ENCODE assay signal across 9 mouse cellular contexts in the genomic region with DNA sequence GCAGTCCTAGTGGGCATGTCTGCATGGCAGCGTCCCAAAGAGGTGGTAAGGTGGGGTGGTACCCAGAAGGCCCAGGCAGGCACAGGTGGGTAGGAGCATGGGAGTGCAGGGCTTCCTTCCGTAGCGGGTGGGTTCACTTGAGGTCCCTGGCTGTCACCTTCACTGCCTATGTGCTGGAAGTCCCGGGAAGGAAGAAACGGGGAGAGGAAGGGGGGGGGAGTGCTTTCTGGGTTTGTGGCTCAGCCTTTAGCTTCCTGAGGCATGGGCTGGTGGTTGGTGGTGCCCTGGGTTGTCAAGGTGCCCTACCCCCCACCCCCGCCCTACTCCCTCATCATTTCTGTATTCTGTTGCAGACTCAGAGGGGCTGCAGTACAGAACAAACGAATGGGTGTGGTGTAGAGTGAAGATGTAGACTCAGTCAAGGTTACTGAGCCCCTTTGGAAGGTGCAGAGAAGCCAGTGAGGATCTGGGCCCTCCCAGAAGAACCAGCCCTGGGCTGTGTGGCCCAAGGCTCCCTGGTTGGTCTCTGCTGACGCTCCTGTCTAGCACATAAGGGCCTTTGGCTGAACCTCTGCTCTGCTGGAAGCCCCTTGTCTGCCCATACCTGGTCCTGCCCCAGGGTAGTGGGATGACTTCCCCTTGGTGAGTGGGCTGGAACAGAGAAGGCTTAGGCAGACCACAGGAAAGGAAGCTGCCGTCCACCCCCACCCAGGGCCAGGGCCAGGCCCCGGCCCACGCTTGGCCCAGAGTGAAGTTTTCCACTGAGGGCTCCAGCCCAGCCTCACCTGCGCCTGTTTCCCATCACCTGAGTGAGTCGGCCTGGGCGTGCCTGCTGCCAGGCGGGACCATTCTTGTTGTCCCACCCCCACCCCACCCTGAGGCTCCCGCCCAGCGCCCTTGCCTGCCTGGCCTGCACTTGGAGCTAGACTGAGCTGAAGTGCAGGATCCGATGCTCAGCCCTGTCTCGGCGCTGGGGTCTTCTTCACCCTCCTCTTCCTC. TPM values are rescaled to one million over a fixed set of nuclear protein-coding genes. Genes with fewer than 3 reads are reported as not detected.
DNase-seq lines count a peak whose midpoint lies in the region; ATAC-seq and TF ChIP-seq lines count a peak whose summit lies in the region.
"Had no signal": no experiment of that assay in that cellular context is flagged by ENCODE, and none has a peak within 500 bp of the region (broad histone marks: within the 10 kb centered on the region; RNA-seq: fewer than 3 reads in every experiment).

No protein-coding gene starts in this region.

- no peak for TF ChIP-seq CTCF in midbrain, postnatal 0 days (IDR thresholded peaks at IDR 0.05)

- no peak for DNase-seq in kidney, postnatal 14 days
- no peak for DNase-seq in midbrain, postnatal 0 days (ENCODE audit: low spot score)
- no peak for DNase-seq in frontal cortex, postnatal 36 days (ENCODE audit: low spot score in 2 of 2)
- no peak for DNase-seq in right cerebral cortex, postnatal 36 days (ENCODE audit: low spot score in 2 of 2)
- no peak for DNase-seq in layer of hippocampus, adult 9-11 months

- H3K4me3 ChIP-seq in kidney, embryonic 14.5 days (ENCODE audit: low read length) = no peak overlapping the region
- H3K4me3 ChIP-seq in hindbrain, embryonic 15.5 days = no peak overlapping the region
- no peak overlapping the region for H3K4me3 ChIP-seq in midbrain, postnatal 0 days (ENCODE audit: low read depth, low read length)

- peak overlapping the region; percentile 34; the same call in 1 of the 2 replicates for H3K9ac ChIP-seq in kidney, embryonic 14.5 days (ENCODE audit: low read depth, low read length)
- H3K9ac ChIP-seq in hindbrain, embryonic 15.5 days = no peak overlapping the region
- peak overlapping the region; percentile 42; the same call in 1 of the 2 replicates for H3K9ac ChIP-seq in midbrain, postnatal 0 days (replicated peaks; ENCODE audit: low read length, poor library complexity, severe bottlenecking)
- H3K9ac ChIP-seq: liver, embryonic 14.5 days had no signal

- H3K4me2 ChIP-seq in kidney, embryonic 14.5 days (replicated peaks; ENCODE audit: low read depth, low read length) = peak overlapping the region; percentile 32
- peak overlapping the region; percentile 7; the same call in 1 of the 2 replicates for H3K4me2 ChIP-seq in hindbrain, embryonic 15.5 days
- H3K4me2 ChIP-seq in midbrain, postnatal 0 days (ENCODE audit: low read depth, low read length, poor library complexity, severe bottlenecking) = no peak overlapping the region

- H3K36me3 ChIP-seq in kidney, embryonic 14.5 days (ENCODE audit: control insufficient read depth, insufficient read depth, low read length) = no peaks in the 10 kb centered on the region
- H3K36me3 ChIP-seq in hindbrain, embryonic 15.5 days = no peaks in the 10 kb centered on the region
- no peaks in the 10 kb centered on the region for H3K36me3 ChIP-seq in midbrain, postnatal 0 days (ENCODE audit: insufficient read depth, low read length)

- peak overlapping the region; percentile 97 for H3K27ac ChIP-seq in kidney, embryonic 14.5 days (ENCODE audit: low read depth, low read length)
- peak overlapping the region; percentile 79; the same call in 1 of the 2 replicates for H3K27ac ChIP-seq in hindbrain, embryonic 15.5 days (replicated peaks)
- peak overlapping the region; percentile 43 for H3K27ac ChIP-seq in midbrain, postnatal 0 days (ENCODE audit: low read depth, low read length)
- H3K27ac ChIP-seq: liver, embryonic 14.5 days had no signal

- peaks cover 70% of the 10 kb centered on the region for H3K4me1 ChIP-seq in kidney, embryonic 14.5 days (ENCODE audit: control insufficient read depth, insufficient read depth, low read length)
- peaks cover 58% of the 10 kb centered on the region for H3K4me1 ChIP-seq in hindbrain, embryonic 15.5 days (replicated peaks)
- H3K4me1 ChIP-seq in midbrain, postnatal 0 days (ENCODE audit: insufficient read depth, low read length) = peaks cover 34% of the 10 kb centered on the region

- no peak for ATAC-seq in kidney, embryonic 14.5 days (ENCODE audit: low FRiP score, low TSS enrichment)
- peak; percentile 25 for ATAC-seq in activated CD4-positive, CD25-positive, alpha-beta regulatory T cell, adult 4 months
- ATAC-seq in hindbrain, embryonic 15.5 days (ENCODE audit: low FRiP score, low read depth) = no peak
- no peak for ATAC-seq in midbrain, postnatal 0 days (ENCODE audit: low FRiP score)

- WGBS in kidney, embryonic 14.5 days = 41% methylated on average over 20 of the region's 20 CpGs
- 61% methylated on average over 20 of the region's 20 CpGs for WGBS in hindbrain, embryonic 15.5 days
- WGBS in midbrain, postnatal 0 days = 72% methylated on average over 20 of the region's 20 CpGs

- H3K9me3 ChIP-seq in kidney, embryonic 14.5 days (ENCODE audit: control insufficient read depth, low read length) = no peaks in the 10 kb centered on the region
- H3K9me3 ChIP-seq in hindbrain, embryonic 15.5 days = no peaks in the 10 kb centered on the region
- no peaks in the 10 kb centered on the region for H3K9me3 ChIP-seq in midbrain, postnatal 0 days (ENCODE audit: low read length)

- H3K27me3 ChIP-seq in kidney, embryonic 14.5 days (ENCODE audit: control insufficient read depth, insufficient read depth, low read length) = no peaks in the 10 kb centered on the region
- no peaks in the 10 kb centered on the region for H3K27me3 ChIP-seq in hindbrain, embryonic 15.5 days
- H3K27me3 ChIP-seq in midbrain, postnatal 0 days (ENCODE audit: insufficient read depth, low read length) = no peaks in the 10 kb centered on the region

RNA-seq across cellular contexts. Expression of a gene that starts 5.4 kb away (rescaled TPM):
- polyA plus RNA-seq in kidney, embryonic 14.5 days (2014; fragmentation: Nextera tagmentation; extraction: Ambion mirVana) = not detected in 2 replicates
- not detected for polyA plus RNA-seq in activated CD4-positive, CD25-positive, alpha-beta regulatory T cell, adult 4 months (2017; shearing (Covaris generic))
- polyA plus RNA-seq in hindbrain, embryonic 15.5 days (2015; fragmentation: Nextera tagmentation; extraction: Ambion mirVana) = not detected in 2 replicates
- not detected in 2 replicates for total RNA-seq in midbrain, postnatal 0 days (2014; rRNA removed)
- polyA plus RNA-seq in midbrain, postnatal 0 days (2015; fragmentation: Nextera tagmentation; extraction: Ambion mirVana) = not detected in 2 replicates
- polyA plus RNA-seq: liver, embryonic 14.5 days had no signal

RNA-seq across cellular contexts. Expression of a gene that starts 25.1 kb away (rescaled TPM):
- 31.3 and 37.3 TPM in 2 replicates for polyA plus RNA-seq in kidney, embryonic 14.5 days (2014; fragmentation: Nextera tagmentation; extraction: Ambion mirVana)
- polyA plus RNA-seq in activated CD4-positive, CD25-positive, alpha-beta regulatory T cell, adult 4 months (2017; shearing (Covaris generic)) = 10 to 100 TPM in 1 of 2 experiments, 1 to 10 TPM in 1; 6.7 to 11.3 TPM
- 27.5 and 29.4 TPM in 2 replicates for polyA plus RNA-seq in hindbrain, embryonic 15.5 days (2015; fragmentation: Nextera tagmentation; extraction: Ambion mirVana)
- 30.0 and 36.8 TPM in 2 replicates for total RNA-seq in midbrain, postnatal 0 days (2014; rRNA removed)
- 25.2 and 28.1 TPM in 2 replicates for polyA plus RNA-seq in midbrain, postnatal 0 days (2015; fragmentation: Nextera tagmentation; extraction: Ambion mirVana)

RNA-seq across cellular contexts. Expression of a gene that starts 55.8 kb away (rescaled TPM):
- not detected in 2 replicates for polyA plus RNA-seq in kidney, embryonic 14.5 days (2014; fragmentation: Nextera tagmentation; extraction: Ambion mirVana)
- polyA plus RNA-seq in activated CD4-positive, CD25-positive, alpha-beta regulatory T cell, adult 4 months (2017; shearing (Covaris generic)) = not detected
- not detected in 2 replicates for polyA plus RNA-seq in hindbrain, embryonic 15.5 days (2015; fragmentation: Nextera tagmentation; extraction: Ambion mirVana)
- not detected in 2 replicates for total RNA-seq in midbrain, postnatal 0 days (2014; rRNA removed)
- not detected in 2 replicates for polyA plus RNA-seq in midbrain, postnatal 0 days (2015; fragmentation: Nextera tagmentation; extraction: Ambion mirVana)
- polyA plus RNA-seq: liver, embryonic 14.5 days had no signal

Comparison
In these comparisons a context has a peak if more than half of its experiments do, and no peak if none do; other contexts are left out.
1. H3K27ac ChIP-seq: peak in every context shown above with its lines; median percentile 97 in kidney, embryonic 14.5 days; 79 in hindbrain, embryonic 15.5 days; 43 in midbrain, postnatal 0 days.